Mouse (Mus musculus): Measurements from ENCODE around the gene Acacb. TPM values are rescaled to one million over a fixed set of nuclear protein-coding genes. Genes with fewer than 3 reads are reported as not detected.
A peak's percentile ranks its signal among the peaks of the same experiment; 100 is the strongest.

The Acacb gene
- total RNA-seq, 2 experiments from 2014 or later: 2.8 to 6.2 TPM

- DNase-seq (ENCODE audit: low spot score in 2 of 2): peak; percentile 37 to 40
These were observed 12.2 kb upstream of the Acacb start for GRCm38 (mm10) chr5:114134091-114134534.

GRCm38 (mm10) chr5:114135516-114135915 is 10.8 kb upstream of the Acacb start:
- DNase-seq (ENCODE audit: low spot score in 2 of 2): no peak

- DNase-seq (ENCODE audit: low spot score in 2 of 2): no peak
These were observed 8.7 kb upstream of the Acacb start for GRCm38 (mm10) chr5:114137481-114138276.

GRCm38 (mm10) chr5:114138277-114139164 is 7.8 kb upstream of the Acacb start:
- DNase-seq (ENCODE audit: low spot score in 2 of 2): no peak

- DNase-seq (ENCODE audit: low spot score in 2 of 2): peak; percentile 57 to 63
These were observed 7.2 kb upstream of the Acacb start for GRCm38 (mm10) chr5:114139175-114139574.

- DNase-seq (ENCODE audit: low spot score in 2 of 2): no peak
These were observed 973 bp downstream of the Acacb start for GRCm38 (mm10) chr5:114147043-114147972.

GRCm38 (mm10) chr5:114152359-114153092 is 6.2 kb downstream of the Acacb start:
- DNase-seq (ENCODE audit: low spot score in 2 of 2): no peak

GRCm38 (mm10) chr5:114153490-114153889 is 7.2 kb downstream of the Acacb start:
- DNase-seq (ENCODE audit: low spot score in 2 of 2): no peak

- no peak for DNase-seq (ENCODE audit: low spot score in 2 of 2)
These were observed 8.4 kb downstream of the Acacb start for GRCm38 (mm10) chr5:114154765-114155164.

- DNase-seq (ENCODE audit: low spot score in 2 of 2): no peak
These were observed 9.0 kb downstream of the Acacb start for GRCm38 (mm10) chr5:114155168-114155933.

- DNase-seq (ENCODE audit: low spot score in 2 of 2): no peak
These were observed 10.9 kb downstream of the Acacb start for GRCm38 (mm10) chr5:114157236-114157635.

GRCm38 (mm10) chr5:114161424-114161823 is 15.1 kb downstream of the Acacb start:
- no peak for DNase-seq (ENCODE audit: low spot score in 2 of 2)

GRCm38 (mm10) chr5:114162106-114162815 is 15.9 kb downstream of the Acacb start:
- no peak for DNase-seq (ENCODE audit: low spot score in 2 of 2)

- DNase-seq (ENCODE audit: low spot score in 2 of 2): peak in 1 of 2 experiments; percentile 22
These were observed 16.9 kb downstream of the Acacb start for GRCm38 (mm10) chr5:114163117-114163696.

GRCm38 (mm10) chr5:114170345-114170744 is 24.0 kb downstream of the Acacb start:
- no peak for DNase-seq (ENCODE audit: low spot score in 2 of 2)

- peak in 1 of 2 experiments; percentile 34 for DNase-seq (ENCODE audit: low spot score in 2 of 2)
These were observed 26.6 kb downstream of the Acacb start for GRCm38 (mm10) chr5:114172936-114173335.

- no peak for DNase-seq (ENCODE audit: low spot score in 2 of 2)
These were observed 27.1 kb downstream of the Acacb start for GRCm38 (mm10) chr5:114173458-114173857.

- no peak for DNase-seq (ENCODE audit: low spot score in 2 of 2)
These were observed 27.7 kb downstream of the Acacb start for GRCm38 (mm10) chr5:114173877-114174581.
